In genomic region chr17:46704887-46705835, GRCm38 (mm10) we compare ENCODE assay signal across 8 mouse cellular contexts. TPM values are rescaled to one million over a fixed set of nuclear protein-coding genes. Genes with fewer than 3 reads are reported as not detected.
DNase-seq lines count a peak whose midpoint lies in the region; ATAC-seq and TF ChIP-seq lines count a peak whose summit lies in the region.

TSS of gene Ppp2r5d (minus strand) at chr17:46705111.

- H3K4me3 ChIP-seq in gastrocnemius, adult 2 months: peak within 1 kb of the TSS; percentile 74
- H3K4me3 ChIP-seq in hindbrain, postnatal 0 days (ENCODE audit: low read length): peak within 1 kb of the TSS; percentile 92
- H3K4me3 ChIP-seq in left cerebral cortex, adult 2 months: peak within 1 kb of the TSS; percentile 88

- TF ChIP-seq CTCF in gastrocnemius, adult 2 months (IDR thresholded peaks at IDR 0.05): no peak
- TF ChIP-seq CTCF in hindbrain, postnatal 0 days (IDR thresholded peaks at IDR 0.05; ENCODE audit: low read depth): peak; percentile 16
- TF ChIP-seq CTCF in left cerebral cortex, adult 2 months (IDR thresholded peaks at IDR 0.05): no peak; the same call in 1 of the 2 replicates

- H3K4me2 ChIP-seq in hindbrain, postnatal 0 days (ENCODE audit: low read depth, low read length): peak within 1 kb of the TSS; percentile 69

- WGBS in hindbrain, postnatal 0 days: 2% methylated on average over 48 of the region's 48 CpGs

- H3K4me1 ChIP-seq in hindbrain, postnatal 0 days (ENCODE audit: insufficient read depth, low read length): peaks cover 14% of the 10 kb centered on the region

- H3K27me3 ChIP-seq in hindbrain, postnatal 0 days (ENCODE audit: insufficient read depth, low read length): no peaks in the 10 kb centered on the region

- intact Hi-C loops in gastrocnemius, adult 2 months (cut with DNase I): loop anchor here (1.0 to 10.0 kb wide), 2 partner anchors 24 to 150 kb away; partner anchors contain the start of gene Srf
- intact Hi-C loops in left cerebral cortex, adult 2 months (cut with DNase I): loop anchor here (2.0 to 5.0 kb wide), 2 partner anchors 24 to 153 kb away; partner anchors contain the start of gene Klhdc3

- H3K9me3 ChIP-seq in hindbrain, postnatal 0 days (ENCODE audit: low read length): no peaks in the 10 kb centered on the region

- peak; percentile 99 for DNase-seq in ZHBTc4 (ENCODE audit: low read depth, low spot score)
- DNase-seq in gastrocnemius, adult 2 months: peak; percentile 96
- peak; percentile 99 for DNase-seq in hindbrain, postnatal 0 days (ENCODE audit: low spot score)
- peak; percentile 93 to 96 for DNase-seq in left cerebral cortex, adult 2 months (ENCODE audit: extremely low spot score in 1 of 2, low spot score in 2 of 2)
- DNase-seq in right cerebral cortex, adult 2 months (ENCODE audit: low spot score in 2 of 2): peak; percentile 95 to 98
- DNase-seq in urinary bladder, postnatal 14 days (ENCODE audit: low spot score): peak; percentile 97

- peak within 1 kb of the TSS; percentile 92 for H3K27ac ChIP-seq in gastrocnemius, adult 2 months
- H3K27ac ChIP-seq in hindbrain, postnatal 0 days: peak within 1 kb of the TSS; percentile 89
- peak within 1 kb of the TSS; percentile 87 for H3K27ac ChIP-seq in left cerebral cortex, adult 2 months

- H3K36me3 ChIP-seq in hindbrain, postnatal 0 days (ENCODE audit: insufficient read depth, low read length): no peaks in the 10 kb centered on the region

- H3K9ac ChIP-seq in hindbrain, postnatal 0 days (replicated peaks; ENCODE audit: low read length): peak within 1 kb of the TSS; percentile 87

- peak; percentile 96 for ATAC-seq in common myeloid progenitor, adult 5-6 weeks (replicated peaks; ENCODE audit: low read depth, poor library complexity, severe bottlenecking)
- ATAC-seq in hindbrain, postnatal 0 days: peak; percentile 96
- peak; percentile 98 for ATAC-seq in megakaryocyte, adult 5-6 weeks (ENCODE audit: poor library complexity, severe bottlenecking)

RNA-seq across cellular contexts. Expression of gene Ppp2r5d, which starts in this region (rescaled TPM):
- total RNA-seq in common myeloid progenitor, adult 5-6 weeks (2017): 41.7 and 45.4 TPM in 2 replicates
- total RNA-seq in gastrocnemius, adult 2 months (2021): 10 to 100 TPM; 30.0 to 33.1 TPM
- total RNA-seq in hindbrain, postnatal 0 days (2014; rRNA removed): 103 and 129 TPM in 2 replicates
- polyA plus RNA-seq in hindbrain, postnatal 0 days (2015; fragmentation: Nextera tagmentation; extraction: Ambion mirVana): 79.4 and 89.6 TPM in 2 replicates
- 10 to 100 TPM; 79.5 to 83.9 TPM for total RNA-seq in left cerebral cortex, adult 2 months (2021)
- total RNA-seq in megakaryocyte, adult 5-6 weeks (2015): 22.8 and 24.4 TPM in 2 replicates
- total RNA-seq in megakaryocyte, adult 5-6 weeks (2017): 48.9 and 49.7 TPM in 2 replicates

Comparison
In these comparisons a context has a peak if more than half of its experiments do, and no peak if none do; other contexts are left out.
1. Peak in every context shown above with its lines: DNase-seq, ATAC-seq, H3K4me3 ChIP-seq and H3K27ac ChIP-seq.